Mouse (Mus musculus): ENCODE measurements around the gene Rtf2.

DNA sequence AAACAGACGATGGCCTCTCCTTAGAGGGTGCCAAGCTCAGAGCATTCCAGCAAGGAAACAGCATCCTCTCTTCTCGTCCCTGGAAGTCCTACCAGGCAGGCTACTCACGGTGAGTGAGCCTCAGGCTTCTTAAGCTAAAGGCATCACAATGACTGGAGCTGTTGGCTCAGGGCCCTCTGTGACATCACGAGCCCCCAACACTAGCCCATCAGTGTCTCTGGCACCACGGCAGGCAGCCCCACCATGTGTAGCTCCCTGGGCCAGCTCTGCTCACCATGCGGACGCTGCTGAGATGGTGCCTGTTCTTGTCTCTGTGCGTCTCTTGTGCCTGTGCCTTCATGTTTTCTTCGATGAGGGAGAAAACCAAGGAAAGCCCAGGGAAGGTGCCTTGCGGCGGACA is 32.0 kb downstream of the Rtf2 start, which contains the start of gene Fam209:
- TF ChIP-seq CTCF (IDR thresholded peaks at IDR 0.05) (no peak), EP300 (IDR thresholded peaks at IDR 0.05) (no peak)
